Mouse (Mus musculus): ENCODE results near the gene Adprhl1.

Adprhl1 gene

DNA sequence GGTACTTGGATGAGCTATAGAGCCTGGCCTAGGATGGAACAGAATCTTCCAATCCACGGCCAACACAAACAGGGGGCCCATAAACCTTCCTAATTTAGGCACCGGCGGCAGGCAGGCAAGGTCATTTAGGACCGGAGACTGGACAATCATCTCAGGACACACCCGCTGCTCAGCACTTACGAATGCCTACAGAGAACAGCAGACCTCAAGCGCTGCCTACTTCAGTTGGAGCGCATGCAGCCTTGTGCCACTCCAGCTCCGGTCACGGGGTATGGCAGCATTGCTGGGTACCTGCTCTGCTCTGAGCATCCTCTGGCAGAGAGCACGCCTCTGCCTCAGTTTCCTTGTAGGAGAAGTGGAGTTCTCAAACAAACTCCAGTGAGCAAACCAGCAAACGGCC, 24.2 kb downstream of the Adprhl1 start:
- no peak for DNase-seq (ENCODE audit: low spot score)

DNA sequence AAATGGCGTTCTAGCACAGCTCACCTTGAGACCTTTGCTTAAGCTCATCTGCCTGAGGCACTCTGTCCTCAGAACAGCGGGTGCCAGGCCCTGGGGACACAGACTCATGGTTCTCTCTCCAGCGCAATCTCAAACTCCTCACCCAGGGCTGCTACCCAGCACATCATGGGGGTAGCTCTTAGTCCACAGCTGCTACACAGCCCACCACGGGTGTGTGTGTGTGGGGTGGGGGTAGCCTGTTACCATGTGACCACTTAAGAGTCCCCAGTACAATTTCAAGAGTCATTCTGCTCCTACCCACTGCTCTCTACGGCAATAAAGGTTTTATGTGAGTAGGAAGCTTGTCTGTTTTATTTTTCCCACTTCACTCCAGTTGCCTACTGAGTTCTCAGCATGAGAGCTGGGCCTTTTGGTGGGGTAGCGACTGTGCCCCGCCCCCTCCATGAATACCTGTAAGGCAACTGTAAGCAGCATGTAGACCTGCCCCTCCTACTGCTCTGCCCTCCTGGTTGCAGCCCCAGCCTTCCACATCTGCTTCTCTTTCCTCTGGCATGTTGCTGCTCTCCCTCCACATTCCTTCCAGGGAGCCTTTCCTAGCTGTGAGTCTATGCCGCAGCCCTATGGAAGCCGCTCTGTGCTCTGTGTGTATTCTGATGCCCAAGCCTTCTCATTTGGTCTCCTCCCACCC, 24.9 kb downstream of the Adprhl1 start:
- DNase-seq (ENCODE audit: low spot score) = no peak

DNA sequence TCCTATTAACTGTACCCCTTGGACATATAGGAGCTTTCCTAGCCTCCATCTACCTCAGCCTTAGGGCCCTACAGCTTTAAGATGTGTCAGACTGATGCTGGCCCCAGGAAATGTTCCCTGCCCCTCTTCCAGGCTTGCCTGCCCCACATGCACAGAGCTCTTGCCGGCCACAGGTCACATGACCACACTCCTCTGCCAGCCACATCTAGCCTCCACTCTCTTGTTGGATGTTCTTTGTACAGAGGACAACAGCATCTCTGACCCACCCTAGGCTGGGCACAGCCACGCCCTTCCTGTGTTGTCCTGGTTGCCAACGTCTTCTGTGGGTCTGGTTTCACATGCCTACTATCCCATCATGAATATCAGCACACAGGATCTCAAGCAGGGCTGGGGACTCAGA, 26.8 kb downstream of the Adprhl1 start:
- no peak for DNase-seq (ENCODE audit: low spot score)

DNA sequence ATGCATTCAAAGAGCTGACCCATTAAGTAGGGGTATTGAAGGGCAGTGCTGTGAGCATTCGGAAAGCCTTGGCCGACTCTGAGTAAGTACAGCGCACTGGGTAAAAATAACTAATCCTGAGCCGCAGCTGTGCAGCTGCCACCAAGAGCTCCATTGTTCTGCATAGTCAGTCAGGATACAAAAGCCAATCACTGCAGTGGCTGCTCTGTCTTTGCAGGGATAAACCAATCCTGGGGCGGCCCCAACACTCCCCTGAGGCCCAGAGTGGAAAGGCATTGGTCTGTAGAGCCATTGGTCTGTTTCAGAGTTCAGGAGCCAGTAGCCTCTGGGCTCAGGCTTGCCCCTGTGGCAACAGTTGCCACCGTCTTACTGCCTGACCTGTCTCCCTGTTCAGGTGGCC, 27.7 kb downstream of the Adprhl1 start:
- no peak for DNase-seq (ENCODE audit: low spot score)

DNA sequence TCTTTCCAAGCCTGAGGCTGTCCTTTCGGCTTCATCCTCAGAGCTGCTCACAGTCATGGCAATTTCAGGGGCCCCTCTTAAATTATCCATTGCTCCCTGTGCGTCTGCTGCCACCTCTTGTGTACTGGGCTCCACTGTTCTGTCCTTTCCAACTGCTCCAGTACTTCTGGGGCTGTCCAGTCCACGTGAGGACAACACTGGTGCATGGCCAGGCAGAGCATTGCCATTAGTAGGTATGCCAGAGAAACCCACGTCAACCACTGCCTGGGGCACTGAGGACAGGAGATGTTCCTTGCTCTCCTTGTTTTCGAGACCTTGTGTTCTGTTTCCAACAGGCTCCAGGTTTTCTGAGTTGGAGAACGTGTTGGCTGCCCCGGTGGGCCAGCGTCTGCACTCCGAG, 29.5 kb downstream of the Adprhl1 start:
- DNase-seq (ENCODE audit: low spot score) = no peak

DNA sequence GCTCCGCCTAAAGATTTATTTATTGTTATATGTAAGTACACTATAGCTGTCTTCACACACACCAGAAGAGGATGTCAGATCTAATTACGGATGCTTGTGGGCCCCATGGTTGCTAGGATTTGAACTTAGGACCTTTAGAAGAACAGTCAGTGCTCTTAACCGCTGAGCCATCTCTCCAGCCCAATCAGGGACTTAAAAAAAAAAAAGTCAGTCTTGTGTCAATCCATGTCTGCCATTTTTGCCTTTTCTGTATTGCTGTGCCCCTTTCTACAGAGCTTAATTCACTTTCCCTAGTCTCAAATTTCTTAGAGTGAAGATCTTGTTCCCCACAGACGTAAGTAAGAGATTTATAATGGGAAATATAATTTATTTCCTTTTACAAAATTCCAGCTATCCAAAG, 35.5 kb downstream of the Adprhl1 start:
- no peak for DNase-seq (ENCODE audit: low spot score)

DNA sequence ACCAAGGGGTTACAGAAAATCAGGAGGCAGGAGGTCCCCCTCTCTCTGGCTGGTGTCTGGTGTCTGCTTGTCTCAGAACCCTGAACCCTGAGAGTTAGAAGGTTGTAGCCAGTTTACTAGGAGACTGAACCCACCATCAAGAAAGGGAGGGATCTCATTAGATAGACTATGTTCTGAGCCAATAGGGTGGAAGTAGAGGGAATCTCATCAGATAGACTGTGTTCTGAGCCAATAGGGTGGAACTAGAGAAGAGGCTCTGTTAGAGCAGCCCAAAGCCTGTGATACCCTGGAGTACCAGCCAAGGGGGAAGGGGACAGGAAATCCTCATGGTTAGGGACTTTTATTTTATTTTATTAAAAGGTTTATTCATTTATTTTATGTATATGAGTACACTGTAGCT, 36.0 kb downstream of the Adprhl1 start:
- DNase-seq (ENCODE audit: low spot score) = no peak

DNA sequence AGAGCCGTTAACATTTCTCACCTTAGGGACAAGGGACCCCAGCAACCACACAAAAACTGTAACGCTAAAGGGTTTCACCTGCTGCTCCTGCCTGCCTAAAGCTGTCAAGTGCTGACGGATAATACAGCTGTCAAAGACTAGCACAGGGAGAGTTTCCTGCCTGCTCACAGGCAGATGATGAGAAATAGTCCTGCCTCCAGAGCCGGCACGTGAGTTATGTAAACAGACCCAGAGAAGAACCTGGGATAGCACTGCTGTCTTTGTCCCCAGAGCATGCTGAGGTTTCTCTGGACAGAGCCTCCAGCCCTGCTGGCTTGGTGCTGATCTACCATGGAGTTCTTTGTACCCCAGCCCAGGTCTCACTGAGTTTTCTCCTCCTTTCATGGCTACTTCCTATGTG, 36.9 kb downstream of the Adprhl1 start:
- DNase-seq (ENCODE audit: low spot score) = no peak

DNA sequence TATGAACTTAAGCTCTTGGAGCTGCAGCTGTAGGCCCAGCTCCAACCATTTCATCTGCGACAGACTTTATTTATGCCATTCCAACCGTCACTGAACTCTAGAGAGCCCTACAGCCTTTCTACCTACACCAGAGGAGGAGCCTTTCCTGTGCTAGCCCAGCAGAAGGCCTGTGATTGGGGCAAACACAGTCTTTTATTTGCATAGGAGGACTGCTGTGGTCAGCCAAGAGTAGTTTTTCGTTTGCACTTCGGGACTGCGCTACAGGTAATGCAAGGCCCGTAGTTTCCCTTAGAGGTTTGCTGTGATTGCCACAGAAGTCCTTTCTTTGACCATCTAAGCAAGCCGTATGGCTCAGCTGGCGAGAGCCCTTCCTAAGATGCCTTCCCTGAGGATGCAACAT, 37.6 kb downstream of the Adprhl1 start:
- no peak for DNase-seq (ENCODE audit: low spot score)

DNA sequence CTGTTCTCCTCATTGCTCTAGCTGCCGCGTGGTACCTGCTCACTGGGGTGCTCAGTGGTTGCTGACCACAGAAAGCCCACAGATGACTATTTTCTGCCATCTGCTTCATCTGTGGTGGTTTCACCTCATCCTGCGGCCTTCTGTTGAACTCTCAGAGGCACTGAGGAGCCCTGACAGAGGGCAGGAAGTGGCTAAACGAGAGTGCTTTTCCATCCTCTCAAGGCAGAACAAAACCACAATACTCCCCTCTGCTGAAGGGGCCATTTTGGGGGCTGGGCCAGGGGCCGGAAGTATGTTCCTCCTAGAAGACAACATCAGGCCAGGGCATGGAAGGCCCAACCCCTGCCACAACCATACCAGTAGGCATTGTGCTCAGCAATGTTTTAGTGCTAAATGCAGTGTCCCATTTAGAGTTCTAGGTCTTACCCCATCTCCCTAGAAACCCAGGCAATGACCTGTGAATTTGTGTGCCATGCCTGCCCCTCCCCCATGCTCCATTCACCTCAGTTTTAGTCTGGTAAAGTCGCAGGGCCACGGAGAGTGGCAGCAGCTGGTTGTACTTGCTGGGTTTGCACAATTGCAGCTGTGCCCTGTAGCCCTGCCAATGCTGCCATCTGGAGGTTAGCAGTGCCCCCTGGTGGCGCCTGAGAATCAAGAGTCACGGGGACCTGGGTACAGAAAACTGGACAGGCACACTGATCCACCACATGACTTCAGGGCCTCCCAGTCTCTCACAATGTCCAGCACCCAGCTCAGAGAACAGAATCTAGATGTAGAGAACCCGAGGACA, 40.3 kb downstream of the Adprhl1 start:
- DNase-seq (ENCODE audit: low spot score) = peak; percentile 65

DNA sequence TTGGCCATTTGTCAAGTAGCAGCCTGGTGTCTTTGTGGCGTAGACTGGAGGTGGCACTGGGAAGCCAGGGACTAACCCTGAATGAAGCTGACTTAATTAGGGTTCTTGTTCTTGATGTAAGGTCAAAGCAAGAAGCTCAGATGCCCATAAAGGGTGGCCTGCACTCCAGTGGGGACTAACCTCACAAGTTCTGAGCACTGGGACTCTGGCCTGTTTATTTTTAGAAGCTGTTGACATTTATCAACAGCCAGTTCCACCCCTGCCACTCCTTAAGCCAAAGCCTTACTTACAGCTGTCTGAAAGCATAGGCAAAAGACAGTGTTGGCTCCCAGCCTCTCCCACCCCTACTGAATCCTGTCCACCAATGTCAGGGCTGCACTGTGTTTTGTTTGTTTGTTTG, 44.2 kb downstream of the Adprhl1 start:
- DNase-seq (ENCODE audit: low spot score) = no peak

DNA sequence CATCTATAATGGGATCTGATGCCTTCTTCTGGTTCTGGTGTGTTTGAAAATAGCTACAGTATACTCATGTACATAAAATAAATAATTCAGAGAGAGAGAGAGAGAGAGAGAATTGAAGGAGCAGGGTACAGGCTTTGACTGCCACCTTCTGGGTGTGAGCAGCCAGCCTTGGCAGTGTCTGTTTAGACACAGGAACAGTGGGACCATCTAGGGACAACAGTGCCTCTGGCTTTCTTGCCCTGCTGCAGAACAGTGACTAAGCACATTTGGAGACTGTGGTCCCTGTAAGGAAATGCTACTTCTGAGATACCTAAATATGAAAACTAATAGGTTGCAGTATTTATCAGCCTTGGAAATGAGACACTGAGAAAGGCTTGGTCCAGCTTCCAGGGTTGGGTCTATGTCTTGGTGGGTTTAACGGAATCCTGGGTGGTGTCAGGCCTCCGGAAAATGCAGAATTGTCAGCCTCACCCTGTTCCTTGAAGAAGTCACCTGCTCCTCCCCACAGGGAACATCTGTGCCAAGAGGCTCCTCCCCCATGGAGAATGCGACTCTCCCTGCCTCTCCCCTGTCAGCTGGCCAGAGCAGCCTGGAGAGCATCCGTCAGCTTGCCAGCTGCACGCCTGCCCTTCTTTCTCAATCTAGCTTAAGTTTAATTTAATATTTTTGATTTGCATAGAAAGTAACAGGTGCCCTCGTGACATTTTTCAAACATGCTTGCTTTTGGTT, 45.2 kb downstream of the Adprhl1 start:
- DNase-seq (ENCODE audit: low spot score) = no peak

DNA sequence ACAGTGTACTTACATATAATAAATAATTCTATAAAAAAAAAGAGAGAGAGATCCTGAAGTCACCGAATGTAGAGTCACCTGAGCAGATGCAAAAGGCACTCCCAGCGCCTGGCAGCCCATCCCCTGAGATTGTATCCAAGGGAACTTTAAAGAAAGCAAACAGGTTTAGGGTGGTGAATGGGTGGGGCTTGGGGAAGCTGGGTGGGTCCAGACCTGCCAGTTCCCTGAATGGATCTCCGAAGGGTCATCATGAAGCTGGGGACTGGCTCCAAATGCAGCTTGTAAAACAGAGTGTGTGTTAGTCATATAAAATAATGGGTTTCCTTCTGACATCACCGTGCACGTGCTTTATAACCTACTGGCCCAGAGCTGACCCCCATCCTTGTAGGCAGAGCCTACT, 47.7 kb downstream of the Adprhl1 start:
- DNase-seq (ENCODE audit: low spot score) = no peak

DNA sequence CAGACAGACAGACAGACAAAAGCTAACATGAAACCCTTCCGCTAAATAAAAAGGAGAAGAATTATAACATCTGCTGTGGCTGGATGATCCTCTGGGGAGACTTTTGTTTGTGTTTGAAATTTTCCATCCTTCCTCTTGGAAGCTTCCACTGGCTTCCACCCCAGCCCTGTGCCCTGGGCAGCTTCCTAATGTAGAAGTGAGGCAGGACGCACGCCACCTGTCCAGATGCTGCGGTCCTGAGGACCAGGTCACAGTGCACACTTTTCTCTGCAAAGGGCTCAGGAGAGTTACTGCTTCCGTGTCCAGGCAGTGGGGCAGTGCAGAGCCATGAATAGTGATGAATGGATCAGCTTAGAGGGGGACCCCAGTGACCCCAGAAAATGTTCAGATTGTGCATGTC, 48.7 kb downstream of the Adprhl1 start:
- no peak for DNase-seq (ENCODE audit: low spot score)

DNA sequence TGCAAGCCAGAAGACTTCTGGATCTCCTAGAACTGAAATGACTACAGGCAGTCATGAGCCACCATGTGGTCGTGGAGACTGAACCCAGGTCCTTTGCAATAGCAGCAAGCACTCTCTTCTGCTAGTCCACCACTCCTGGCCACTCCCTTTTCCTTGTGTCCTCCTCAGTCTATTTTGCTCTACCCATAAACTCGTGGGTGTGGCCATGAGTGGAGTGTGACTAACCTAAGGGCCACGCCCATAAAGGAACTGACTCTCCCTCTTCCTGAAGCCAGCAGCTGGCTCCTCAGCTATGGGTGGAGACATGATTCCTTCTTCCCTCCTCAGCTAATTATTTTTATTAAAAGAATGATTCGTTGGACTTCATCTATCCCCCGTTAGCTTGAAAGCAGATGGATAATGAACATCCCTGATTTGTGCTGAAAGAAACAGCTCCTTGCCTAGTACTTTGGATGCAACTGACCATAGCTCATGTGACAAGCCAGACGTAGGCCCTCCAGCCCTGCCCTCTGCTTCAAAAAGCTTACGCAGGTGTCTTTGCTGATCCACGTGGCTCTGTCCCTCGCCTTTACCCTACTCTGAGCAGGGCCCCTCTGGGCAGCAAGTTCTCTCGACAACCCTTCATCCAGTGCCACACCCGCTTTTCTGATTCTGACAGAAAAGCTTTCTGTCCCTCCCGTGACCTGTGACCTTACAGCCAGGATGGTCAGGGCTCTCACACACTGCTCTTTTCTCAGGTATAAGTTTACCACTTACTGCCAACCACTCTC, 49.4 kb downstream of the Adprhl1 start:
- no peak for DNase-seq (ENCODE audit: low spot score)

DNA sequence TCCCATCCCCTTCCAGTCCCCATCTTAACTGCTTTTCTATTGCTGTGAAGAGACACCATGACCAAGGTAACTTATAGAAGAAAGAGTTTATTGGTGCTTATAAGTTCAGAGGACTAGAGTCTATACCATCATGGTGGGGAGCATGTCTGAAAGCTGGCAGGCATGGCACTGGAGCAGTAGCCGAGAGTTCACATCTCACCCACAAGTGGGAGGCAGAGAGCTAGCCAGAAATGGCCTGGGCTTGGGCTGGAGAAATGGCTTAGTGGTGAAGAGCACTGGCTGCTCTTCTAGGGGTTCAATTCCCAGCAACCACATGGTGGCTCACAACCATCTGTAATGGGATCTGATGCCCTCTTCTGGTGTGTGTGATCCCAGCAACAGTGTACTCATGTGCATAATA, 50.5 kb downstream of the Adprhl1 start:
- DNase-seq (ENCODE audit: low spot score) = no peak

DNA sequence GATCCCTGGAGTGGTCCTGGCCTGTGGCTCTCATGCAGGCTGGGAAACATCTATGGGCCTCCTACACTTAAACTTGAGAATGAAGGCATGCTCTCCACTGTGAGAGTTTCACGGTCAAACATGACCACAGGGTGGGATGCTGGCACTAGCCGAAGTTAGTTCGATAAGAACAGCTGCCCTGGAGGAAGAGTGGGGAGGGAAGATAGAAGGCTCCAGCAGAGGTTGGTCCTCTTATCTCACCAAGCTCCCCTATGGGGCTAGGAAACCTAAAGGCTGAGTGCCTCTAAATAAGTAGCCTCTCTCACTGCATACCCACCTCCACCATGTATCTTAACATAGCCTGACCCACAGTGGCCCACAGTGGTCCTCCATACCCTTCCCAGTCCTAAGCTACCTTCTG, 51.2 kb downstream of the Adprhl1 start:
- no peak for DNase-seq (ENCODE audit: low spot score)

DNA sequence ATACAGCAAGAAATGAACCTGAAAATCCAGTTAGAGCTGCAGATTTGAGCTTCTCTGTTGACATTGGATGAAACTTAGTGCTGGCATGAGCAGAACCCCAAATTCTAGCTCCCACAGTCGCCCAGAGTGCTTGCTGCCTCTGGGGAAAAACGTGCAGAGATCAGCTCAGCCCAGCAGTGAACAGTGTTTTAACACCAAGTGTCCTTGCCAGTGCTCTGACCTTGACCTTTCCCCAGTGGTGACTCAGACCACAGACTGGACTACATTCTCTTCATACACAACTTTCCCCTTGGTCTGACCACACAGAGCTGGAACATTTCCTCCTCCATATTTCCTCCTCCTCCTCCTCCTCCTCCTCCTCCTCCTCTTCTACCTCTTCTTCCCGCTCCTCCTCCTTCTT, 51.9 kb downstream of the Adprhl1 start:
- no peak for DNase-seq (ENCODE audit: low spot score)

DNA sequence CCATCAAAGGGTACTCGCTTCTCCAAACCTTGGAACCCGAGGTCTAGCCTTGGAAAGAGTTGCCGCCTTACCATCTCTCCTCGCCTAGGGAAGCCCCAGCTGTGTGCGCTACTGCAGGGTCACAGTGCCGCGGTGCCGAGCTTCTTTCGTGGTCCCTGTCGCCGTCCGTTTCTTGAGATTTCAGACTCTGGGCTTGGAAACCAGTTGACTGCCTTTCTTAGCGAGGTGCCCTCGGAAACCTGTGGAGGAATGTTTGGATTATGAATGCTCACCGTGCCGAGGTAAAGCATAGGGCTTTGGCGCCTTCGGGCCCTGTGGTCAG, 53.0 kb downstream of the Adprhl1 start:
- no peak for DNase-seq (ENCODE audit: low spot score)

DNA sequence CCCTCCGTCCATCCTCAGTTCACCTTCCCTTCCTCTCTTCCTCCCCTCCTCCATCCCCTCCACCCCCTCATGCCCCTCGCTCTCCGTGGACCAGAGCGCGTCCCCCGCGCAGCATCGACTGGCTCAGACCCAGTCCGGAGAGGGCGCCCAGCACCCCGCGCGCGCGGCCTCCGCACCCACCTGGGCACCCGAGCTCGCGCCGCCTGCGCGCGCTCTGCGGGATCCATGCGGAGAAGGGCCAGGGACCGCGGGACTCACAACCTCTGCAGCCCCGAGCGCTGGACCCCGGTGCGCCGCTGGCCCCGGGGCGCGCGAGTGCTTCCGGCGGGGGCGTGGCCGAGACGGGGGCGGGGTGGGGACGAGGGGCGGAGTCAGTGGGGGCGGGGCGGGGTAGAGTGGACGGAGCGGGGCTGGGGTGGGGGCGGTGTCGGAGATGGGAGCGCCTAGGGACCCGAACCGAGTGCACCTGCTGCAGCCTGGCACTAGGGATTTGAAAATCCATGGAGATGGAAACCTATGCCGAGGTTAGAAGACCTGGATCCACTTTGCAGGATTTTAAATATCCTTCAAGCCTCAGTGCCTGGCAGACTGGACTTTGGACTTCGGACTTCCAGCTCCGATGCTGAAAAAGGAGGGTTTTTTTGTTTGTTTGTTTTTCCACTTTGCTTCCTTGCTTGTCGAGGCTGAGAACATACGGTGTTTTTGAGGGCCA, 53.5 kb downstream of the Adprhl1 start, which contains the start of gene Grtp1:
Gene Grtp1, minus strand, starts transcription at position 320 of the 712 bp plus-strand sequence.
- peak; percentile 21 for DNase-seq (ENCODE audit: low spot score)

DNA sequence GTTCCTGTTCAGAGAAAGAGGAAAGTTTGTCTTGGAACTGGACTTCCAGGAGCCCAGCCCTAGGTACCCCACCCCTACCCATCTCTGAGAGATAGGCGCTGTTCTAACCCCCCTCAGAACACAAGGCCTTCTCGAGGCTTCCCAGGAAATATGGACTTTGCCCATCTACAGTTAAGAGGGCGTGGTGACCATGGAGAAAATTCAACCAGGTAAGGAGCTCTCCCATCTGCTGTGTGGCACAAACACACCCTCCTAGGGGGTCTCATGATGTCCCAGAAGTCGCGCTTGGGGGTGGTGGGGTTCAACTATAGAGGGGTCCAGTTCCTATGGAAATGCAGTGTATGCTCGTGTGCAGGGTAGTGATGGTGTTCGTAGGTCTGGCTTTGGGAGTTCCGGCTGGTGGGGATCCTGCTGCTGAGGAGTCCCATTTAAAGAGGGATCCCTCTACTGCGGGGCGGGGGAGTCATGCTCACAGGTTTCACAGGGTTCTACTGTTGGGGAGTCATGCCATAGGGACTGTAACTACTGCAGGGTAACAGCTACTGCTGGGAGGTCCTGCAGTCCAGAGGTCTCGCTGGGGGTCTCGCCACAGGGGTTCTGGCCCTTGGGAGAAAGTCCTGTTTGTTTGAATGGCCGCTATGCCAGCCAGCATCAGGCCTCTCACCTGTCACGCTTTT, 54.4 kb downstream of the Adprhl1 start:
- no peak for DNase-seq (ENCODE audit: low spot score)
